ENCODE assay signal across 8 mouse cellular contexts in genomic region chr1:133609771-133610502, GRCm38 (mm10). TPM values are rescaled to one million over a fixed set of nuclear protein-coding genes. Genes with fewer than 3 reads are reported as not detected.
A peak's percentile ranks its signal among the peaks of the same experiment; 100 is the strongest.
DNase-seq lines count a peak whose midpoint lies in the region; ATAC-seq lines count a peak whose summit lies in the region.

Snrpe (minus strand) TSS chr1:133610291.

- peak within 1 kb of the TSS; percentile 73 for H3K4me2 ChIP-seq in hindbrain, embryonic 12.5 days (replicated peaks)

- under 1% methylated on average over 64 of the region's 73 CpGs for WGBS in hindbrain, embryonic 12.5 days

- H3K4me3 ChIP-seq in hindbrain, embryonic 12.5 days, result peak within 1 kb of the TSS; percentile 93

- peak within 1 kb of the TSS; percentile 92 for H3K27ac ChIP-seq in hindbrain, embryonic 12.5 days

- peaks cover 9% of the 10 kb centered on the region for H3K4me1 ChIP-seq in hindbrain, embryonic 12.5 days

- ATAC-seq in hindbrain, embryonic 12.5 days (ENCODE audit: low FRiP score), result peak; percentile 97

- peaks cover 36% of the 10 kb centered on the region for H3K36me3 ChIP-seq in hindbrain, embryonic 12.5 days

- no peaks in the 10 kb centered on the region for H3K9me3 ChIP-seq in hindbrain, embryonic 12.5 days (replicated peaks)

- DNase-seq in NIH3T3 (ENCODE audit: low read depth), result peak; percentile 99
- DNase-seq in cerebellum, postnatal 10 days, result peak; percentile 99
- peak; percentile 91 to 94 for DNase-seq in frontal cortex, postnatal 10 days (ENCODE audit: low spot score in 2 of 2)
- peak; percentile 92 to 97 for DNase-seq in layer of hippocampus, postnatal 14 days (ENCODE audit: low spot score in 2 of 2)
- peak; percentile 98 for DNase-seq in lung, postnatal 14 days
- peak; percentile 97 for DNase-seq in retina, adult 2 months (ENCODE audit: low read depth, low spot score)
- DNase-seq in thymus, postnatal 36 days, result peak; percentile 95 to 97

- H3K9ac ChIP-seq in hindbrain, embryonic 12.5 days, result peak within 1 kb of the TSS; percentile 95

- no peaks in the 10 kb centered on the region for H3K27me3 ChIP-seq in hindbrain, embryonic 12.5 days

RNA-seq across cellular contexts. Expression of gene Snrpe, which starts in this region (rescaled TPM):
- polyA plus RNA-seq in hindbrain, embryonic 12.5 days (2016; fragmentation: Nextera tagmentation; extraction: Ambion mirVana), result 519 and 641 TPM in 2 replicates
- total RNA-seq in layer of hippocampus, postnatal 14 days (2021), result 10 to 100 TPM; 70.6 to 81.4 TPM

Comparison
In these comparisons a context has a peak if more than half of its experiments do, and no peak if none do; other contexts are left out.
1. Peak in every context shown above with its lines: DNase-seq, ATAC-seq, H3K4me3 ChIP-seq and H3K27ac ChIP-seq.